Mouse (Mus musculus): Measurements from ENCODE around the gene Tnfrsf8.
"Not testable (repeated sequence)": the region's sequence is repeated elsewhere in the genome, so short reads cannot be mapped to it uniquely, and the experiment has no call there.

GRCm38 (mm10) chr4:145305661-145306362, 9.2 kb downstream of the Tnfrsf8 start:
- not testable (repeated sequence) for TF ChIP-seq CTCF, EP300 (IDR thresholded peaks at IDR 0.05; ENCODE audit: low read depth)
